Mouse (Mus musculus): ENCODE data around the gene Prx.

The Prx gene

GRCm38 (mm10) chr7:27560978-27561377, 61.9 kb downstream of the Prx start:
- no peak for DNase-seq (ENCODE audit: low spot score)
